Mouse (Mus musculus): Measurements from ENCODE around the gene Tmco1. TPM values are rescaled to one million over a fixed set of nuclear protein-coding genes. Genes with fewer than 3 reads are reported as not detected.

Tmco1 gene
- polyA plus RNA-seq, 1 experiment from 2014 or later: 69.0 TPM

DNA sequence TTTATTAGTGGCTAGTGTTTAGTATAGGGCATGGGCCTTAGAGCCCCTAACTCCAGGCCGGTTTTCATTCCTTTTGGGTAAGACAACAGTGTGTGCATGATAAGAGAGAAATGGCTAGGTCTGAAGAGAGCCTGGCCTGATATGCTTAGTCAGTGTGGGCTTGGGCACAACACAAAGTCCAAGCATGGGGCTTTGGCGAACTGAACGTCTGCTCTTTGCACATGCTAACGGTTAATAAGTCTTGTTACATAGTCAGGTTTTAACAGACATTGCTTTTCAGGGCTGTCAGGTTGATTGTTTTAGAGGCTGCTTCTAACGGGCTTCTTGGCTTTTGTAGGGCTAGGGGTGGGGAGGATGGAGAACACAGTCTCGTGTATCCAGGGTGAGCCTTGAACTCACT is 58.4 kb downstream of the Tmco1 start:
- Histone ChIP-seq H3K4me3 (no peak overlapping the region), H3K9me3 (no peaks in the 10 kb centered on the region), H3K27me3 (no peaks in the 10 kb centered on the region), H3K36me3 (peaks cover 9% of the 10 kb centered on the region), H3K4me1 (no peaks in the 10 kb centered on the region), H3K27ac (replicated peaks) (no peak overlapping the region), H3K4me2 (replicated peaks) (no peak overlapping the region), H3K9ac (replicated peaks) (no peak overlapping the region)
- no peak for ATAC-seq (replicated peaks)
- 89% methylated on average over 6 of the region's 6 CpGs for WGBS

DNA sequence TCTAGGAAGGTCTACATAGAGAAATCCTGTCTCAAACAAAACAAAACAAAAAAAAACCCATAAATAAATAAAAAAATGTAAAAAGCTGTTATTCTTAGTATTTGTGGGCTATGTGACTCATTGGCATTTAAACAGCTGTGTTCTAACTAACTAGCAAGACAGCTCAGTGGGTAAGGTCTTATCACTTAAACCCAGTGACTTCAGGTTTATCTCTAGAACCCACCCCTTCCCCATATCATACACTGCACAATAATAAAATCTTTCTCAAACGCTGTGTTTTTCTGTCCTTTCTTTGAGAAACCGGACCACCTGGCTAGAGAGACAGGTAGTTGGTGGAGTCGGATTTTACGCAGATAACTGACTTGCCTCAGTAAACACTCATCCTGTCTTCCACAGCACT is 59.8 kb downstream of the Tmco1 start:
- H3K27ac ChIP-seq (replicated peaks): no peak overlapping the region
- H3K27me3 ChIP-seq: no peaks in the 10 kb centered on the region
- H3K9ac ChIP-seq (replicated peaks): no peak overlapping the region
- peaks cover 9% of the 10 kb centered on the region for H3K36me3 ChIP-seq
- no peaks in the 10 kb centered on the region for H3K4me1 ChIP-seq
- no peak overlapping the region for H3K4me2 ChIP-seq (replicated peaks)
- H3K9me3 ChIP-seq: no peaks in the 10 kb centered on the region
- H3K4me3 ChIP-seq: no peak overlapping the region
- WGBS: 93% methylated on average over 4 of the region's 4 CpGs
- ATAC-seq (replicated peaks): no peak

DNA sequence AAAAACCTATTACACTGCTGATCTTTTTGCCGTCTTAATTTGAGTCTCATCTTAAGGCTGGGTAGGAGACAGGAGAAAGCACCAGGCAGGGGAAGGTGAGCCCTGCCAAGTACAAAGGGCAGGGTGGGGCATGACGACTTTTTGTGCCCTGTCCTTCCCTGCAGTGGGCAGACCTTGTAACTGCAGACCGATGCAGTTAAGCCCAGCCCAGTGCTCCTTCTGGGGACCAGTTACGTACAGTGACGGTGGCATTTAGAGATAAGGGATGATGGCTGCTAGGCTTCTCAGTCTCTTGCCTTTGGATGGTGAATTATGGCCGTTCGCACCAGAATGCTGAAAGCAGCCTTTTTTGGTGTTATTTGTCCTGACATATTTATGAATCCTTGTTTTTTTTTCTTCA is 60.3 kb downstream of the Tmco1 start:
- no peak overlapping the region for H3K27ac ChIP-seq (replicated peaks)
- 88% methylated on average over 7 of the region's 7 CpGs for WGBS
- H3K4me2 ChIP-seq (replicated peaks): no peak overlapping the region
- H3K27me3 ChIP-seq: no peaks in the 10 kb centered on the region
- ATAC-seq (replicated peaks): no peak
- H3K9ac ChIP-seq (replicated peaks): no peak overlapping the region
- H3K9me3 ChIP-seq: no peaks in the 10 kb centered on the region
- H3K4me1 ChIP-seq: no peaks in the 10 kb centered on the region
- H3K4me3 ChIP-seq: no peak overlapping the region
- peaks cover 10% of the 10 kb centered on the region for H3K36me3 ChIP-seq

DNA sequence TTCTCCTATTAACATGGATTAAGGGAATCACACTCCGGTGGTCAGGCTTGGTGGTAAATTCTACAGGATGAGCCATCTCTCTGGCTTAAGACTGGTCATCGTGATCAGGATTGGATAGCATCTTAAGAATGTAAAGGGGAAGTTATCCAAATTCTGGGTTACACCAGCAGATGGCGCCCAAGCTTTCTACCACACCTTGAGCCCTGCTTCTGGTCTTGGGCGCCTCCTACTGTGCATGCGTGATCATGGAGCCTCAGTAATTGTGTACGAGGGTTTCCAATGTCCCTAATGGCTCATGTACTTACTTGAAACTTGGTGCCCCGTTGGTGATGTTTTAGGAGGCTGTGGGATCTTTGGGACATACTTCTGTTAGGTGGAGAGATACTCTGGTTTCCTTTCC is 61.7 kb downstream of the Tmco1 start:
- peaks cover 14% of the 10 kb centered on the region for H3K36me3 ChIP-seq

DNA sequence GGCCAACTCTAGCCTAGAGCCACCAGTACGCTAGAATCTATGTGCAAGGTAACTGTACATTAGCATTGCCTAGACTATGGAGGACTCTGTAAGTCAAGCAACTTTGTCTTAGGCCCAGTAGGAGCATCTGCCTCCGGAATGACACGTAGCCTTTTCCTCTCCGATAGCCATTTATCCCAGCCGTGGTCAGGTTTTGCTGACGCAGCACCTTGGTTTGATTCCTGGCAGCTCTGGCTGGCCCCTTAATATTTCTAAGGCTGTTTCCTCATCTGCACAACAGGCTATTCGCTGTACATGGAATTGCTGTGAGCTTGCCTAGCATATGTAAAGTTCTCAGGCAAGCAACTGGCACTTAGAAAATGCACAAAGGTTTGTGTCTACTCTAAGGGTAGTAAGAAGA is 64.6 kb downstream of the Tmco1 start:
- Histone ChIP-seq H3K4me2 (replicated peaks) (no peak overlapping the region), H3K36me3 (peaks cover 8% of the 10 kb centered on the region; the same call in 1 of the 2 replicates), H3K4me3 (no peak overlapping the region), H3K27me3 (no peaks in the 10 kb centered on the region), H3K27ac (replicated peaks) (no peak overlapping the region), H3K9me3 (no peaks in the 10 kb centered on the region), H3K9ac (replicated peaks) (no peak overlapping the region), H3K4me1 (peaks cover 7% of the 10 kb centered on the region; the same call in 1 of the 2 replicates)
- ATAC-seq (replicated peaks): no peak
- 95% methylated on average over 7 of the region's 7 CpGs for WGBS

More for the DNA sequence above, 61.7 kb downstream of the Tmco1 start:
- peak; percentile 34; the same call in 1 of the 2 replicates for ATAC-seq (replicated peaks)
- 10% methylated on average over 7 of the region's 7 CpGs for WGBS
- no peaks in the 10 kb centered on the region for H3K9me3 ChIP-seq
- H3K4me3 ChIP-seq: no peak overlapping the region
- no peak overlapping the region for H3K27ac ChIP-seq (replicated peaks)
- no peaks in the 10 kb centered on the region for H3K27me3 ChIP-seq
- H3K9ac ChIP-seq (replicated peaks): no peak overlapping the region
- H3K4me2 ChIP-seq (replicated peaks): no peak overlapping the region
- peaks cover 5% of the 10 kb centered on the region; the same call in 1 of the 2 replicates for H3K4me1 ChIP-seq

DNA sequence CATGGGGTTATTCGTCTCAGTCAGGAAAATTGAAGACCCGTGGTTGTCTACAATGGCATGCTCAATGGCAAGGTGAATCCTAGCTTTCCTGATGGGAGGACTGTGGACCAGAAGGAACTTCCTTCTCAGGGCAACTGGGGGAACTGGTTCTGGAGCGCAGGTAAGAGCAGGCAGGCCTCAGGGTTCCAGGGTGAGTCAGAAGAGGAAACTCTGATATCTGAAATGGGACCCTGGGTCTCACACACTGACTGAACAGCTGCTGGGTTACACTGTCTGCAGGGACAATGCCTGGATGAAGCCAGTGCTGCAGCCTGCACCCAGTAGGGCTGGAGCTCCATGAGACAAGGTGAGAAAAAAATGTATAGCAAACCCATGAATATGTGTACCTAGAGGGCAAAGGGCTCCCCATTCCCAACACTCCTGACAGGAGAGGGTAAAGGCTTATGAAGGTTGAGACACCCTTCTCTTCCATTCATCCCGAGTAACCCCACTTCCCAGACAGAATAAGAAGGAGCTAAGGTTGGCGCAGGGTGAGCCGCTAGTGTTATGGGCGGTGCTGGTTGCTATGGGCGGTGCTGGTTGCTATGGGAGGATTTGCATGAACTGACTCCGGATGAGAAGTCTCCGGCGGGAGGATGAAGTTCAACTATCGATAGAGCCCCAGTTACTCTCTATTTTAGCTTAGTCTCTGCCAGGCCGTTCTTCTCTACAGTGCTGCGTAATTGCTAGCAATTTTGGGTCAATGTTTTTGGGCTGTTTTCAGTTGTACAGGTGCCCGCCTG is 66.0 kb downstream of the Tmco1 start:
- 22% methylated on average over 15 of the region's 15 CpGs for WGBS
- H3K9me3 ChIP-seq: no peaks in the 10 kb centered on the region
- H3K4me2 ChIP-seq (replicated peaks): no peak overlapping the region
- ATAC-seq (replicated peaks): peak; percentile 41; the same call in 1 of the 2 replicates
- 0 out of 2 replicates have a peak, but pooled peaks cover 6% of the 10 kb centered on the region for H3K36me3 ChIP-seq
- H3K4me1 ChIP-seq: peaks cover 8% of the 10 kb centered on the region; the same call in 1 of the 2 replicates
- H3K4me3 ChIP-seq: no peak overlapping the region
- no peaks in the 10 kb centered on the region for H3K27me3 ChIP-seq
- H3K27ac ChIP-seq (replicated peaks): no peak overlapping the region
- H3K9ac ChIP-seq (replicated peaks): no peak overlapping the region

DNA sequence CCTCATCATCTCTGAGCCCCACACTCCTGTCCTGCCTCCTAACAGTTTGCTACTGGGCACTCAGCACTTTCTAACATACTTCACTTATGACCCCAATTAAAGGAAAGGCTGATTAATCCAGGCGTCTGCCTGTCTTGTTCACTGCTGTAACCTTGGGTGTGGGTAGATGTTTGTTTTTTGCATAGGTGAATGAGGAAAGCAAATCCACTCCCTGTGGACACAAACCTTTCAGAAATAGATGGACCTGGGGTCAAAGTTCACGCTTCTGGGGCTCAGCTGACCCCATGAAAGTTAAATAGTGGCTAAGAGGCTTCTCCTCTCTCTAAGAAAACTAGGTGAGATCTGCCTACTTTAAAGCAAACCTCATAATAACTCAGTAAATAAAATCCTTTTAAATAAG is 66.8 kb downstream of the Tmco1 start:
- no peak overlapping the region for H3K9ac ChIP-seq (replicated peaks)
- peaks cover 8% of the 10 kb centered on the region; the same call in 1 of the 2 replicates for H3K4me1 ChIP-seq
- no peak overlapping the region for H3K27ac ChIP-seq (replicated peaks)
- no peak for ATAC-seq (replicated peaks)
- H3K4me2 ChIP-seq (replicated peaks): no peak overlapping the region
- H3K4me3 ChIP-seq: no peak overlapping the region
- 0 out of 2 replicates have a peak, but pooled peaks cover 5% of the 10 kb centered on the region for H3K36me3 ChIP-seq
- H3K27me3 ChIP-seq: no peaks in the 10 kb centered on the region
- no peaks in the 10 kb centered on the region for H3K9me3 ChIP-seq
- 64% methylated on average over 2 of the region's 2 CpGs for WGBS

DNA sequence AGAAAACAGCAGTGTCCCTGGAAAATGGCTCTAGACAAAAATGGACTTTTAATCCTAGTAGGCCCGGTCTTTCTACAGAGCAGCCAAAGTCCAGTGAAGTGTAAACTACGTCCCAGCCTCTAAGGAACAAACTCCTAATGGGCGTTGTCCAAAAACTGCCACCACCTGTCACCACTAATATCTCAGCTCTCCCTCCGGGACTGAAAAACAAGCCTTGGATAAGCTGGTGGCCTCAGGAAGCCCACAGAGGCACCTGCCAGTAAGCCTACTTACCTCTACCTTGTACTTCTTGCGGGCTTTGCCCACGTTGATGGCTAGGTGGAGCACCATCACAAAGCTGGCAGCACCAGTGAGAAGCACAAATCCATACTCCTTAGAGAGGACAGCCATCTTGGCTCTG is 69.8 kb downstream of the Tmco1 start:
- Histone ChIP-seq H3K27ac (replicated peaks) (no peak overlapping the region), H3K9me3 (no peaks in the 10 kb centered on the region), H3K9ac (replicated peaks) (no peak overlapping the region), H3K4me3 (no peak overlapping the region), H3K36me3 (0 out of 2 replicates have a peak, but pooled peaks cover 5% of the 10 kb centered on the region), H3K4me2 (replicated peaks) (no peak overlapping the region), H3K27me3 (no peaks in the 10 kb centered on the region), H3K4me1 (peaks cover 11% of the 10 kb centered on the region; the same call in 1 of the 2 replicates)
- WGBS: 53% methylated on average over 6 of the region's 6 CpGs
- ATAC-seq (replicated peaks): no peak

DNA sequence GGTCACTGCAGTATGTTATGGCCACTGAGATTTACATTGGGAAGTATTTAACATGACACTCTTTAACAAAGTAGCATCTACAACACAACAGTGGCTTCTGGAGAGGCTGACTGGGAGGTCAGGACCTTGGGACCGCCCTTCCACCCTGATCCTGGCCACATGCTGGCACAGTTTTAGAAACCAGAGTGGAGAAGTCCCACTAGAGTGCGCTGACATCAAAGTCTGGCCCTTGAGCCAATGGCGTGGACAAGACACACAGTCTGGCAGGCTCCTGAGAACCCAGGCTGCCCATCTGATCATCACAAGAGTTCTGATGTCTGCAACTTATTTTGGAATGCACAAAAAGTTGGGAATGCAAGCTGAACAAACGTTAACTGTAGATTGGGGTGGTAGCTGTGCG is 71.6 kb downstream of the Tmco1 start:
- Histone ChIP-seq H3K27ac (replicated peaks) (no peak overlapping the region), H3K4me1 (0 out of 2 replicates have a peak, but pooled peaks cover 7% of the 10 kb centered on the region), H3K9ac (replicated peaks) (no peak overlapping the region), H3K36me3 (no peaks in the 10 kb centered on the region), H3K27me3 (no peaks in the 10 kb centered on the region), H3K4me3 (no peak overlapping the region), H3K4me2 (replicated peaks) (no peak overlapping the region), H3K9me3 (no peaks in the 10 kb centered on the region)
- WGBS: 77% methylated on average over 5 of the region's 5 CpGs
- ATAC-seq (replicated peaks): no peak

DNA sequence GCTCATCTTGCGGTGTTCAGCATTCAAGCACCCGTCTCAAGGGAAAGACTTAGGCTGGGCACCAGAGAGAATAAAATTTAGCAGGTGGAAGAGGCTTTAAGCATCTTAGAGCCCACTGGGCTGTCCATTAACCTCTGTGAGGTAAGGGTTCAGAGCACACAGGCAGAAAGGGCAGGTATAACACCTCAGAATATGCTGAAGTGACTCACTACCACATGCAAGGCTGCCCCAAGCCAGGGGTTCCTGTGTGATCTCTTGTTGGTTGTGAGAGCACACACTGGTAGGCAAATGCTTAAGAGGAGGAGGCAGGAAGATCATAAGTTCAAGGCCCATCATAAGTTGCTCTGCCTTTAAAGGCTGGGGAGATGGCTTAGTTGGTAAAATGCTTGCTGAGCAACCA is 72.0 kb downstream of the Tmco1 start:
- no peak overlapping the region for H3K27ac ChIP-seq (replicated peaks)
- 81% methylated on average over 2 of the region's 2 CpGs for WGBS

DNA sequence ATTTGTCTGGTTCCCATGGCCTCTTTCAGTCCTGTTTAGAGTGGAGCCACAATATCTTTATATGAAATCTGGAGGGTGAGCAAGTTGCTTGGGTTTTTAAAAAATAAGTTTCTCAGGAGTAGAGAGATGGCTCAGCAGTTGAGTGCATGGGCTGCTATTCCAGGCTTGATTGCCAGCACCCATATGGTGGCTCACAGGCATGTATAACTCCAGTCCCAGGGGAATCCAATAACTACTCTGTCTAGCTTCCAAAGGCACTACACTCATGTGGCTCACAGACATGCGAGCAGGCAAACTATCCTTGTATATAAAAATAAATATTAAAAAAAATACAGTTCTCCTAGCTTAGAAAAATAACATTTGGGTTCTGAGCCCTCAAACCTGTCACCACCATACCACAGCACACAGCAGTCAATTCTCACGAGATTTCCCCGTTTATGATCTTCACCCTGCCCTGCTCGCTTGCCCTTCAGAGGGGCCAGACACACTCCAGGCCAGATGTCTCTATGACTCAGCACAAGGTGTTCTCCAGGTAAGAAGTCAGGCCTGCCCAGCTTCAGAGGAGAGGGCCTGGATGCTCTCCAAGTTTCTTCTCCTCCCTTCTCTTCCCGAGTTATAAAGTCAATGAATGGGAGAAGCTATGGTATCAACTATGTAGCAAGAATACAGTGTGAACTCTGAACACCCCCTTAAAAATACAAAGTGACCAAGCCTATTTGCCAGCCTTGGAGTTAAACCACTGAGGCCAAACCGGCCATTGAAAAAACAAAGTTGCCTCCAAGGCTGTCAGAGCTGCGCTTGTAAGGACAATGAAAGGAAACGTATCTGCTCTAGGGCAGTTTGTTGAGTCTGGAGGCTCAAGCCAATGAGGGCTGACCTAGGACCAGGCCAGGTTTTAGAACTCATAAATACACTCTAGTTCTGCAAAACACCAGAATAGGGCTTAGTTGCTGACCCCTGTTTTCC is 73.2 kb downstream of the Tmco1 start:
- Histone ChIP-seq H3K27me3 (no peaks in the 10 kb centered on the region), H3K36me3 (no peaks in the 10 kb centered on the region), H3K4me1 (0 out of 2 replicates have a peak, but pooled peaks cover 7% of the 10 kb centered on the region), H3K4me2 (replicated peaks) (no peak overlapping the region), H3K9me3 (no peaks in the 10 kb centered on the region), H3K4me3 (no peak overlapping the region), H3K9ac (replicated peaks) (no peak overlapping the region), H3K27ac (replicated peaks) (no peak overlapping the region)
- WGBS: 86% methylated on average over 8 of the region's 8 CpGs
- ATAC-seq (replicated peaks): peak; percentile 75

More for the DNA sequence above, 72.0 kb downstream of the Tmco1 start:
- H3K4me3 ChIP-seq: no peak overlapping the region
- H3K4me1 ChIP-seq: 0 out of 2 replicates have a peak, but pooled peaks cover 7% of the 10 kb centered on the region
- no peak overlapping the region for H3K9ac ChIP-seq (replicated peaks)
- H3K36me3 ChIP-seq: no peaks in the 10 kb centered on the region
- no peaks in the 10 kb centered on the region for H3K27me3 ChIP-seq
- no peak overlapping the region for H3K4me2 ChIP-seq (replicated peaks)
- H3K9me3 ChIP-seq: no peaks in the 10 kb centered on the region
- ATAC-seq (replicated peaks): no peak

DNA sequence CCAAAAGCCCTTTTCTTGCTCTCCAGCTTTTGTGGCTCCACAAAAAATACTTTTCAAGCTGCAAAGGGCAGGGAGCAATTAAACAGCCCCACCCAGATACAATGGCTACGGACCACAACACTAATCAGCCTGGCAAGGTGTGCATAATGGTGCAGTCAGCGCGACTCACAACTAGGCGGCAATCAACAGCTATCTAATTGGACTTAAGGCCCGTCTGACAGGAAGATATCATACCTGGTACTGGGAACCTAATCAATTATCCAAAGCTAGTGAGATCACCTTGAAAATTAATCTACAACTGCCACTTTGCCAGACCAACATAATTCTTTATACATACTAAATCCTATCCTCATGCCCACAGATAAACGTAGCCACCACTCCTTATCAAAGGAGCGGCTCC is 74.1 kb downstream of the Tmco1 start:
- Histone ChIP-seq H3K4me2 (replicated peaks) (no peak overlapping the region), H3K27ac (replicated peaks) (no peak overlapping the region), H3K4me3 (no peak overlapping the region), H3K9me3 (no peaks in the 10 kb centered on the region), H3K36me3 (no peaks in the 10 kb centered on the region), H3K4me1 (0 out of 2 replicates have a peak, but pooled peaks cover 7% of the 10 kb centered on the region), H3K9ac (replicated peaks) (no peak overlapping the region), H3K27me3 (no peaks in the 10 kb centered on the region)
- ATAC-seq (replicated peaks): no peak
- WGBS: 78% methylated on average over 7 of the region's 7 CpGs
